Mouse (Mus musculus) midbrain, postnatal 0 days (tissue): Measurements from ENCODE around the gene Eif4e2. TPM values are rescaled to one million over a fixed set of nuclear protein-coding genes. Genes with fewer than 3 reads are reported as not detected.

Source experiments
- ATAC-seq: fragments of 200-750 bp; cut with Nextera tagmentation; 2 replicates; pipeline ENCODE4 v1.8.0; 2017; ENCODE audit warnings: moderate number of reproducible peaks, mild to moderate bottlenecking, moderate TSS enrichment, moderate library complexity; ENCODE audit not compliant: low FRiP score
- DNase-seq: peaks from one replicate; pipeline ENCODE4 v3.0.0-alpha.2; 2015; ENCODE audit warnings: low spot score
- H3K27ac ChIP-seq: fragments of 300-500 bp; sonication (generic); 2 replicates; pipeline ENCODE4 v1.5.1; 2014; ENCODE audit warnings: low read depth, mild to moderate bottlenecking, low read length, mixed read lengths
- H3K27me3 ChIP-seq: fragments of 300-500 bp; sonication (generic); 2 replicates; pipeline ENCODE4 v1.6.1; 2014; ENCODE audit warnings: low read length, control low read depth, mixed read lengths; ENCODE audit not compliant: insufficient read depth
- H3K36me3 ChIP-seq: fragments of 300-500 bp; sonication (generic); 2 replicates; pipeline ENCODE4 v1.6.1; 2014; ENCODE audit warnings: low read length, control low read depth, mixed read lengths; ENCODE audit not compliant: insufficient read depth
- H3K4me1 ChIP-seq: fragments of 300-500 bp; sonication (generic); 2 replicates; pipeline ENCODE4 v1.6.1; 2014; ENCODE audit warnings: mild to moderate bottlenecking, control low read depth, antibody characterized with exemption, low read length, mixed read lengths; ENCODE audit not compliant: insufficient read depth
- H3K4me2 ChIP-seq: fragments of 300-500 bp; sonication (generic); 2 replicates; pipeline ENCODE4 v1.6.1; 2014; ENCODE audit warnings: low read depth, mild to moderate bottlenecking, low read length, mixed read lengths; ENCODE audit not compliant: poor library complexity, severe bottlenecking
- H3K4me3 ChIP-seq: fragments of 300-500 bp; sonication (generic); 2 replicates; pipeline ENCODE4 v1.5.1; 2014; ENCODE audit warnings: low read depth, mild to moderate bottlenecking, low read length, moderate library complexity
- H3K9ac ChIP-seq: fragments of 300-500 bp; sonication (generic); replicated peaks from 2 replicates; pipeline ENCODE4 v1.6.1; 2014; ENCODE audit warnings: mild to moderate bottlenecking, low read length, moderate library complexity, mixed read lengths; ENCODE audit not compliant: poor library complexity, severe bottlenecking
- H3K9me3 ChIP-seq: fragments of 300-500 bp; sonication (generic); 2 replicates; pipeline ENCODE4 v1.6.1; 2016; ENCODE audit warnings: low read length, control low read depth
- CTCF ChIP-seq: IDR thresholded peaks from 2 replicates; pipeline ENCODE4 v1.5.1; 2016; ENCODE audit warnings: antibody characterized with exemption, mild to moderate bottlenecking
- WGBS: fragments of 180-500 bp; shearing (Covaris S2); extraction: QIAGEN DNeasy Blood & Tissue Kit; methylation state at CpG from one replicate; pipeline ENCODE4 v1.1.7; 2014; 5-methylcytosine and 5-hydroxymethylcytosine counted together
- polyA plus RNA-seq: library from polyadenylated mRNA; unstranded; fragments of >200 nt; fragmentation: Nextera tagmentation; extraction: Ambion mirVana; gene quantifications from 2 replicates; pipeline ENCODE4 v1.2.1, GENCODE M21; 2015
- total RNA-seq: library from RNA; depleted of rRNA; stranded (reverse); fragments of >200 nt; gene quantifications from 2 replicates; pipeline ENCODE4 v1.2.3, GENCODE M21; 2014; rRNA removed

Eif4e2 gene
- total RNA-seq: 64.5 and 78.8 TPM in 2 replicates
- 91.0 and 92.7 TPM in 2 replicates for polyA plus RNA-seq

GRCm38 (mm10) chr1:87213735-87214704 is at the start of gene Eif4e2:
TSS of gene Eif4e2 (plus strand) at chr1:87213914.
- Histone ChIP-seq H3K4me3 (peak within 1 kb of the TSS; percentile 88), H3K27me3 (no peaks in the 10 kb centered on the region), H3K4me1 (peaks cover 18% of the 10 kb centered on the region), H3K9ac (peak within 1 kb of the TSS; percentile 96), H3K4me2 (peak within 1 kb of the TSS; percentile 65), H3K9me3 (no peaks in the 10 kb centered on the region), H3K27ac (peak within 1 kb of the TSS; percentile 93), H3K36me3 (no peaks in the 10 kb centered on the region)
- TF ChIP-seq CTCF: peak; percentile 41; the same call in 1 of the 2 replicates
- under 1% methylated on average over 80 of the region's 99 CpGs for WGBS
- ATAC-seq (peak; percentile 96), DNase-seq (peak; percentile 97)

GRCm38 (mm10) chr1:87164164-87164795 is 49.4 kb upstream of the Eif4e2 start:
- Histone ChIP-seq H3K4me3 (no peak overlapping the region), H3K9me3 (no peaks in the 10 kb centered on the region), H3K27ac (no peak overlapping the region), H3K36me3 (no peaks in the 10 kb centered on the region), H3K27me3 (0 out of 2 replicates have a peak, but pooled peaks cover 3% of the 10 kb centered on the region), H3K4me1 (no peaks in the 10 kb centered on the region), H3K9ac (no peak overlapping the region), H3K4me2 (no peak overlapping the region)
- DNase-seq (no peak), ATAC-seq (no peak)
- WGBS: 43% methylated on average over 11 of the region's 11 CpGs
- TF ChIP-seq CTCF: no peak

- Histone ChIP-seq H3K36me3 (no peaks in the 10 kb centered on the region), H3K4me1 (no peaks in the 10 kb centered on the region; the same call in 1 of the 2 replicates), H3K4me2 (no peak overlapping the region), H3K27ac (no peak overlapping the region), H3K4me3 (no peak overlapping the region), H3K9me3 (no peaks in the 10 kb centered on the region), H3K27me3 (0 out of 2 replicates have a peak, but pooled peaks cover 3% of the 10 kb centered on the region), H3K9ac (no peak overlapping the region)
- no peak for TF ChIP-seq CTCF
- DNase-seq: no peak
- no peak for ATAC-seq
- 53% methylated on average over 9 of the region's 9 CpGs for WGBS
Observed at GRCm38 (mm10) chr1:87164796-87165184, 48.9 kb upstream of the Eif4e2 start.

- Histone ChIP-seq H3K9ac (no peak overlapping the region), H3K4me2 (no peak overlapping the region; the same call in 1 of the 2 replicates), H3K36me3 (no peaks in the 10 kb centered on the region), H3K4me1 (peaks cover 8% of the 10 kb centered on the region), H3K27ac (no peak overlapping the region), H3K4me3 (no peak overlapping the region), H3K9me3 (no peaks in the 10 kb centered on the region), H3K27me3 (no peaks in the 10 kb centered on the region)
- TF ChIP-seq CTCF: no peak
- DNase-seq (no peak), ATAC-seq (peak; percentile 29; the same call in 1 of the 2 replicates)
- WGBS: 10% methylated on average over 18 of the region's 19 CpGs
Observed at GRCm38 (mm10) chr1:87170458-87170857, 43.3 kb upstream of the Eif4e2 start.

GRCm38 (mm10) chr1:87171312-87171711 is 42.4 kb upstream of the Eif4e2 start:
- DNase-seq: peak; percentile 62

More at GRCm38 (mm10) chr1:87171312-87171711, 42.4 kb upstream of the Eif4e2 start:
- TF ChIP-seq CTCF: no peak
- no peak overlapping the region for H3K27ac ChIP-seq
- no peak overlapping the region for H3K4me2 ChIP-seq
- WGBS: 96% methylated on average over 1 of the region's 1 CpGs
- no peaks in the 10 kb centered on the region for H3K27me3 ChIP-seq
- H3K4me3 ChIP-seq: no peak overlapping the region
- no peaks in the 10 kb centered on the region for H3K9me3 ChIP-seq
- no peak overlapping the region for H3K9ac ChIP-seq
- no peak for ATAC-seq
- H3K4me1 ChIP-seq: peaks cover 8% of the 10 kb centered on the region
- no peaks in the 10 kb centered on the region for H3K36me3 ChIP-seq
